Mouse (Mus musculus) kidney, adult 8-10 months (tissue): ENCODE measurements around the gene Notch2.
A peak's percentile ranks its signal among the peaks of the same experiment; 100 is the strongest.

Source experiments
- DNase-seq, 2 experiments: peaks; one replicate each; pipeline ENCODE4 v3.0.0; 2022

Notch2 gene

DNA sequence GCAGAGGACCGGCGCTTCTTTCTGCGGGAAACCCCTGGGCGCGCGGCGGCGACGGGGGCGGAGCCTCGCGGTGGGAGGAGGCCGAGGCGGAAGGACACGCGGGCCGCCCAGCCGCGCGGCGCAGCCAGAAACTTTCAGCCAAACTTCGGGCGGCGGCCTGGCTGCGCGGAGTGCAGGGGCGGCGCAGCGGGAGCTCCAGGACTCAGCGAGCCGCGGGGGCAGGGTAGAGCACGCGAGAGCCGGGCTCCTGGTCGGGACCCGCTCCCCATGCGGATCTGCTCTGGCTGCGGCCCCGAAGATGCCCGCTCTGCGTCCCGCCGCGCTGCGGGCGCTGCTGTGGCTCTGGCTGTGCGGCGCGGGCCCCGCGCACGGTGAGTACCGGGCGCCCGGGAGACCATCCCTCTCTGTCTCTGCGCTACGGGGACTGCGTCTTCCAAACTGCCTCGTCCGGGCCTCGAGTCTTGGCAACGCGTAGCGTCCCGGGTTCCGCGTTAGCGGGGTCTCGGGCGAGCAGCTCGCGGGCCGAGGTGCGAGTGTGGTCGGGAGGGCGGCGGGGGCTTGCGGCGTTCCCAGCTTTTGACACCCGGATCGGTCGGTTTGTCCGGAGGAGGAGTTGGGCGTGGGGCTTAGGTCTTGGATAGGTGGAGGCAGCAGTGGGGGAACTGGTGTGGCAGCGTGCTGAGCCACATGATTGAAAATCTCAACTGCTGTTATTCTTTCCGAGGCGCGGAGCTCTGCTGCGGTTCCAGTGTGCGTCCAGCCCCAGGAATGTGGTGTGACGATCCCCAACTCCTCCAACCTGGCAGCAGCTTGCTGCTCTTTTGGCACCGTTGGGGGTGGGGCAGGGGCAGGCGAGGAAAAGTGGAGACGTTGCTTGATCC is at the start of gene Notch2:
Gene Notch2, plus strand, starts transcription at position 127 of the 881 bp plus-strand sequence.
- peak; percentile 93 to 94 for DNase-seq

GRCm38 (mm10) chr3:97964878-97965353 is 48.4 kb upstream of the Notch2 start:
- peak in 1 of 2 experiments; percentile 15 for DNase-seq

DNA sequence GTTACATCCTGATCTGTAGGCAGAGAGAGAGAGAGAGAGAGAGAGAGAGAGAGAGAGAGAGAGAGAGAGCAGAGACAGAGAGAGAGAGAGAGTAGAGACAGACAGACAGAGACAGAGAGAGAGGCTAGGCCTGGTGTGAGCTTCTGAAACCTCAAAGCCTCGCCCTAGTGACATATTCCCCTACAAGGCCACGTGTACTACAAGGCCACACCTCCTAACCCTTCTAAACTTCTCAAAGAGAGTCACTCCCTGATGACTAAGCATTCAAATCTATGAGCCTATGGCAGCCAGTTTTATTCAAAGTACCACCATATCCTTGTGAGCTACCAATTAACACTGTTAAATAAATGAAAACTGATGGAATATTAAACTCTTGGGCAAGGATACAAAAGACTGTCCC is 45.7 kb upstream of the Notch2 start:
- DNase-seq = no peak

GRCm38 (mm10) chr3:97968191-97968590 is 45.1 kb upstream of the Notch2 start:
- no peak for DNase-seq

GRCm38 (mm10) chr3:97969019-97969418 is 44.3 kb upstream of the Notch2 start:
- no peak for DNase-seq

GRCm38 (mm10) chr3:97971117-97971516 is 42.2 kb upstream of the Notch2 start:
- no peak for DNase-seq

- no peak for DNase-seq
Observed at GRCm38 (mm10) chr3:97972200-97972599, 41.1 kb upstream of the Notch2 start.

DNA sequence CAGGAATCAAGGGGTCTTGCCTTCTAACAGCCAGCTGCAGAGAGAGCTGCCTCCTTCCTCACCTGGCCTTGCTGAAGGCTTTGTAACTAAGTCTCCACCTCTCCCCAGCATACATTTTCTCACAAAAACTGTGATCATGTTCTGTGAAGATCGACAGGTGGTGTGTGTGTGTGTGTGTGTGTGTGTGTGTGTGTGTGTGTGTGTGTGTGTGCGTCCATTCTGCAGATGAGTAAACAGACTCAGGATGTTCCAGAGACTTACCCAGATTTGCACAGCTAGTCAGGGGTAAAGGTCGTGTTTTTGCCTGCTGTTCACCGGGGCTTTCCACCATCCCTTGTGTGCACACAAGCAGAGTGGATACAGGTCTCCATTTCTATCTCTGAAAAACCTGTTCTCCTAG is 40.6 kb upstream of the Notch2 start:
- DNase-seq = no peak

GRCm38 (mm10) chr3:97973306-97973705 is 40.0 kb upstream of the Notch2 start:
- DNase-seq = no peak

- DNase-seq = no peak
Observed at GRCm38 (mm10) chr3:97974197-97974770, 39.0 kb upstream of the Notch2 start.

GRCm38 (mm10) chr3:97976706-97977105 is 36.6 kb upstream of the Notch2 start:
- peak in 1 of 2 experiments; percentile 20 for DNase-seq

DNA sequence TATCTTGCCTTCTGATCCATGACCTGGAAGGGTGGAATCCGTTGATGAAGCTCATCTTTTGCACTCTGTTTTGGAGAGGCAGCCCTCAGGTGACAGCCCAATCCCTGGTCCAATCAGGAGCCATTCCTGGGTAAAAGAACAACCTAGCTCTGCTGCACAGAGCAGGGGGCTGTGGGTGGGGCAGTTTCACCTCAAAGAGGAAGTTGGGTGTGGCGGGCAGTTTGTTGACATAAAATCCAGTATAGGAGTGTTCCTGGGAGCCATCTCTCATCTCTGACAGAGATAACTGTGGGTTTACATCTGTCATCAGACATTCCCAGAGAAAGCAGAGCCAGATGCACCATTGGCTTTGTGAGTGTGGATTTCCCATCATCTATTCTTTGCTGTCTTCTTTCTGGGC is 34.6 kb upstream of the Notch2 start:
- no peak for DNase-seq

DNA sequence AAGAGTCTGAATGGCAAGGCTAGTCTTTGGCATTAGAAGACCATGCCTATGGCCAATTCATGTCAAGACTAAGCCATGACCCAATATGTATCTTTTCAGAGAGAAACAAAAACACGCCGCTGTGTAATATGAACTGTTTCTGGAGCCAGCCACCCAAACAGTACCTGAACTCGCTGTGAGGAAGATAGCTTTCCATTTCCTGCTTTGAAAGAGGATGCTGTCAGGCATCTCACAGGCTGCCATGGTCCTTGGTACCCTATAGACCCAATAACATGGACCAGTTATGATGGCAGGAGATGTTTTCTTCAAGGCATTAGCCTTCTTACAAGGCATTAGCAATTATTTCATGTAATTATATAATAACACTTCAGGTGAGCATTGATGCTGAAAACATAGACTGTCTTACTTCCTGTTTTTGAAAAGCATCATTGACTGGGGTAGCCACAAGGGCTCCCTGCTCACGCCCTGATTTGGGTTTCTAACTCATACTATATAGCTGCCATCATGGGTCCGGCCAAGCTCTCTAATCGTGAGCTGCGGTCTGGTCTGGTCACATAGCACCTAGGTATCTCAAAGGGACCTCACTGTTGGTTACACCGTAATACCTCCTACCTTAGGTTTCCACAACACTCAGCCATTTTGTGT is 32.5 kb upstream of the Notch2 start:
- DNase-seq = no peak

DNA sequence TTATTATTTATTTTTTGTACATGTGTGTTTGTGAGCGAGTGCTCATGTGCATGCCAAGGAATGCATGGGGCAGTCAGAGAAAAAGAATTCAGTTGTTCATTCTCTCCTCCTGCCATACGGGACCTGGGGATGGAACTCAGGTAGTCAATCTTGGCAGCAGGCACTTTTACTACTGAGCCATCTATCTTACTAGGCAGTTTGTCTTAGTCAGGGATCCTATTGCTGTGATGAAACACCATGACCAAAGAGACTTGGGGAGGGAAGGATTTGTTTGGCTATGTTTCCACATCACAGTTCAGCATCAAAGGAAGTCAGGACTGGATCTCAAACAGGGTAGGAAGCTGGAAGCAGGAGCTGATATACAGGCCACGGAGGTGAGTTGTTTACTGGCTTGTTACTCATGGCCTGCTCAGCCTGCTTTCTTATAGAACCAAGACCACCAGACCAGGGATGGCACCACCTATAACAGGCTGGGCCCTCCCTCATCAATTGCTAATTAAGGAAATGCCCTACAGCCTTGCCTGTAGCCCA is 31.9 kb upstream of the Notch2 start:
- DNase-seq = no peak

- no peak for DNase-seq
Observed at GRCm38 (mm10) chr3:97984870-97985506, 28.3 kb upstream of the Notch2 start.

GRCm38 (mm10) chr3:97985691-97986090 is 27.6 kb upstream of the Notch2 start:
- no peak for DNase-seq

GRCm38 (mm10) chr3:97987153-97987552 is 26.2 kb upstream of the Notch2 start:
- DNase-seq = no peak

- peak; percentile 42 for DNase-seq
Observed at GRCm38 (mm10) chr3:97988756-97989155, 24.6 kb upstream of the Notch2 start.

DNA sequence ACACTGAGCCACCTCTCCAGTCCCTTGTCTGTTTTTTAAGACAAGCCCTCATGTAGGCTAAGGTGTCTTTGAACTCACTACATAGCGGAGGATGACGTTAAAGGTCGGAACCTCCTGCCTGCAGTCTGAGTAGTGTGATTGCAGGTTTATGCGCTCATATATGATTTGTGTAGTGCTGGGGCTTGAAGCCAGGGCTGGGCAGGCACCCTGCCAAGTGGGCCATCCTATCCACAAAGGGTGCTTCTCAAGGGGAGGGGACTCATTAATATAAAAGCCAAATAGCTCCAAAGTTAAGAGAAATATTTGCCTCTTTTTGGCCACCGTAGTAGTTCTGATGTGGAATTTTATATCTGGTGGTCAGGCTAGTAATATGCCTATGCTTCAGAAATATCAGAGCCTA is 22.8 kb upstream of the Notch2 start:
- no peak for DNase-seq

GRCm38 (mm10) chr3:97992289-97992688 is 21.0 kb upstream of the Notch2 start:
- no peak for DNase-seq

DNA sequence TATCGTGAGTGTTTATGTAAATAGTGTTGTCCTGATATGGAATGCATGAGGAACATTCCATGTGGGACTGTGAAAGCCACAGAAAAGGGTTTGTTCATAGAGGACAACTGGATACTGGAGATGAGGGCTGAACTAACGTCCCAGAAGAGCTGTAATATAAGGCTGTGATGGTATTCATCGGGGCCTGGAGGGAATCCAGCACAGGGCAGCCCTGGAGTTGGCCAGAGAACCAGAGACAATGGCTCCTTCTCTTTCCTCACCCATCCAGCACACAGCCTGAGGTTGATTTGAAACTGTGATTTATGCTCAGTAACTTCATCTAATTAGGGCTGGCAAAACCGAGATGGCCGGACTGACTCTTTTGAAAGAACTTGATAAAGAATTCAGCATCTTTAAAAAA is 20.1 kb upstream of the Notch2 start:
- no peak for DNase-seq

DNA sequence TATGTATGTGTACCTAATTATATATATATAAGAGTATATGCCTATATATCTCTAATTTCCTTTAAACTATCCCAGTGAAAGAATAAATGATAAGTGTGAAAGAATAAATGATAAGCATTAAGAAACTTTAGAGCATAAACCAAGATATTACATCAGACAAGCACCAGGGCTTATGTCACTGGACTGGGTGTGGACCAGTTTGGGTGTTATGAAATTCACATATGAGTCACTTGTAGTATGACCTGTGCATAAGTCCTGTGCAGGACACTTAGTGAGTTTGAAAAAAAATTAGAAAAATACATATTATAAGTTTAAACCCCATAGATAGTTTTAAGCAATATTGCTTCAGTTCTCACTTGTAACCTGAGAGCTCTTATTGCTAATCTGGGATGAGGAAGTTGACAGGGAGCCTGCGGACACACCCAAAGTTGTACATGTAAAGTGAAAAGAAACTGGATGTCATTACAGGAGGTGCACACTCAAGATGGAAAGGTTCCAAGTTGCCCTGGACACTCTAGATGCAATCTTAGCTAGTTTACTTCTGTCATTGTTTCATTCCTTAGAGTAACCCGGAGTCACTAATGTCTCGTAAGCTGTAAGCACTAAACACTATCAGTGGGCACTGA is 19.3 kb upstream of the Notch2 start:
- DNase-seq = no peak

DNA sequence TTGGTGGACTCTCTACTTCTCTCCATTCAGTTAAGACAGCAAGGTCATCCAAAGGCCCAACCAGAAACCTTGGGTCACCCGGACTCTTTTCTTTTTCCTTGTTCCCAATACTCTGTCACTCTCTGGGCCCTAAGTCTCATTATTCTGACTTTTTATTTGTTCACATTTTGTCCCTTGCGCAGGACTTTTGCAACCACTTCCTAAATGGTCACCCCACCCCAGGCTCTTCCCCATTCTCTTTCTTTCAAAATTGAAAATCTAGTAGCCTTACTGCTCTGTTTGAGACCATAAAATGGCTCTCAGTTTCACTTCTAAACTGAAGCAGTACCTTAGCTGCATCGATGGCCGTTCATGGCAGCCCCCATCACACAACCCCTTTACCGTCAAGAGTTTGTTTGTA is 18.5 kb upstream of the Notch2 start:
- no peak for DNase-seq
